Mouse (Mus musculus) liver, postnatal 0 days (tissue): ENCODE data around the gene Zpr1.

Source experiments
- CTCF ChIP-seq: sonication (generic); IDR thresholded peaks from 2 replicates; pipeline ENCODE4 v1.5.1; 2016; ENCODE audit warnings: antibody characterized with exemption, low read depth
- EP300 ChIP-seq: IDR thresholded peaks from 2 replicates; pipeline ENCODE4 v1.6.1; 2016; ENCODE audit warnings: antibody characterized with exemption, low read depth, mild to moderate bottlenecking

- TF ChIP-seq CTCF (no peak), EP300 (no peak)
Observed at GRCm38 (mm10) chr9:46238850-46239249, 34.0 kb upstream of the Zpr1 start.
